Mouse (Mus musculus) heart, embryonic 16.5 days (tissue): Measurements from ENCODE around the gene Cmc1. TPM values are rescaled to one million over a fixed set of nuclear protein-coding genes. Genes with fewer than 3 reads are reported as not detected.

Experiments used
- ATAC-seq: fragments of 200-750 bp; cut with Nextera tagmentation; replicated peaks from 2 replicates; pipeline ENCODE4 v1.8.0; 2017; ENCODE audit warnings: moderate number of reproducible peaks; ENCODE audit not compliant: insufficient read depth, low FRiP score; ENCODE audit errors: extremely low read depth
- H3K27ac ChIP-seq: fragments of 300-500 bp; sonication (generic); 2 replicates; pipeline ENCODE4 v1.5.1; 2014; ENCODE audit warnings: mild to moderate bottlenecking, low read length, control low read depth, moderate library complexity
- H3K27me3 ChIP-seq: fragments of 300-500 bp; sonication (generic); 2 replicates; pipeline ENCODE4 v1.6.1; 2014; ENCODE audit warnings: low read length, mixed read lengths; ENCODE audit not compliant: control insufficient read depth, insufficient read depth
- H3K36me3 ChIP-seq: fragments of 300-500 bp; sonication (generic); 2 replicates; pipeline ENCODE4 v1.6.1; 2014; ENCODE audit not compliant: control insufficient read depth, insufficient read depth
- H3K4me1 ChIP-seq: fragments of 300-500 bp; sonication (generic); 2 replicates; pipeline ENCODE4 v1.6.1; 2014; ENCODE audit warnings: low read length, mixed read lengths; ENCODE audit not compliant: control insufficient read depth, insufficient read depth
- H3K4me2 ChIP-seq: fragments of 300-500 bp; sonication (generic); 2 replicates; pipeline ENCODE4 v1.6.1; 2014; ENCODE audit warnings: low read depth, mild to moderate bottlenecking, control low read depth, low read length
- H3K4me3 ChIP-seq: fragments of 300-500 bp; sonication (generic); 2 replicates; pipeline ENCODE4 v1.5.1; 2014; ENCODE audit warnings: mild to moderate bottlenecking, control low read depth, low read length
- H3K9ac ChIP-seq: fragments of 300-500 bp; sonication (generic); 2 replicates; pipeline ENCODE4 v1.6.1; 2014; ENCODE audit warnings: low read length, control low read depth
- H3K9me3 ChIP-seq: fragments of 300-500 bp; sonication (generic); replicated peaks from 2 replicates; pipeline ENCODE4 v1.6.1; 2016; ENCODE audit warnings: low read length; ENCODE audit not compliant: control insufficient read depth
- WGBS: fragments of 180-500 bp; shearing (Covaris S2); extraction: QIAGEN DNeasy Blood & Tissue Kit; methylation state at CpG from one replicate; pipeline ENCODE4 v1.1.7; 2014; 5-methylcytosine and 5-hydroxymethylcytosine counted together
- polyA plus RNA-seq: library from polyadenylated mRNA; unstranded; fragments of >200 nt; fragmentation: Nextera tagmentation; extraction: Ambion mirVana; gene quantifications from 2 replicates; pipeline ENCODE4 v1.2.1, GENCODE M21; 2015

The Cmc1 gene
- polyA plus RNA-seq, 1 experiment from 2014 or later = 39.0 TPM

GRCm38 (mm10) chr9:118100484-118100883, 49.5 kb downstream of the Cmc1 start:
- WGBS = 98% methylated on average over 2 of the region's 2 CpGs
- no peak overlapping the region for H3K4me2 ChIP-seq
- H3K9ac ChIP-seq = no peak overlapping the region
- H3K9me3 ChIP-seq = no peaks in the 10 kb centered on the region
- no peaks in the 10 kb centered on the region for H3K27me3 ChIP-seq
- peaks cover 4% of the 10 kb centered on the region; the same call in 1 of the 2 replicates for H3K4me1 ChIP-seq
- ATAC-seq = no peak
- H3K36me3 ChIP-seq = no peaks in the 10 kb centered on the region
- no peak overlapping the region for H3K4me3 ChIP-seq
- H3K27ac ChIP-seq = no peak overlapping the region

DNA sequence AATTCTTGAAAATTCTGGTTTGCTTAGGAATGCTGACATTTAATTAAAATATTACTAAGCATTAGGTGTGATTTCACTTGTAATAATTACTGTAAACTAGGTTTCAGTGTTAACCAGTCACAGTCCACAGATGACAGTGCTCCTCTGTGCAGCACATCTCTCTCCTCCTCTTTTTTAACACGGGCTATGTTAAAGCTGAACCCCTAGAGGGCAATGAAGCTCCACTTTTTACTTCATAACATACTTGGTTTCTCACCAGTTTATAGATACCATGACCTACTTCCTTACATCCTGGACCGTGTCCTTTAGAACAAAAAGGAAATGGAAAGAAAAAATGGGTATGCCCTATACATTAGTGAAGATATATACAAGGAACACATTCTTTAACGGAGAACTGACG, 50.6 kb downstream of the Cmc1 start:
- no peak for ATAC-seq
- 38% methylated on average over 4 of the region's 4 CpGs for WGBS
- no peak overlapping the region for H3K4me3 ChIP-seq

DNA sequence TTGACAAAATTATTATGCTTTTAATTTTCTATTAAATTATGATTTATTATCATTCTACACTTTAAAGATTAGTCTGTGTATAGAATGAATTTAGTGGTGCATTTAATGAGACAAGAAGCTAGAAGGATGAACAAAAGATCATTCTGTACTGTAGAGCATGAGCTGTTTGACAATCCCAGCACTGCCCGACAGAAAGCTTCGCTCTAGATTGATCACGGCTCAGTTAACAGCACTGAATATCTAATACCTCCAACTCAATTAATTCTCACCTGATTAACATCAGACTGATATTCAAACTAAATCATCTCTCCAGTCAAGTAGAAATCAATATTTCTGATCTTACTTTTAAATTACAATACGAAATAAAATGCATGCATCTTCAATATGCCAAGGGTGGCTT, 66.1 kb downstream of the Cmc1 start:
- no peak overlapping the region for H3K4me3 ChIP-seq
- no peaks in the 10 kb centered on the region for H3K36me3 ChIP-seq
- H3K4me2 ChIP-seq = no peak overlapping the region
- H3K9me3 ChIP-seq = no peaks in the 10 kb centered on the region
- no peak overlapping the region for H3K27ac ChIP-seq
- H3K9ac ChIP-seq = no peak overlapping the region
- no peak for ATAC-seq
- no peaks in the 10 kb centered on the region for H3K27me3 ChIP-seq
- WGBS = 85% methylated on average over 4 of the region's 4 CpGs
- H3K4me1 ChIP-seq = peaks cover 9% of the 10 kb centered on the region

More for the DNA sequence above, 50.6 kb downstream of the Cmc1 start:
- H3K27ac ChIP-seq = no peak overlapping the region
- H3K4me1 ChIP-seq = peaks cover 4% of the 10 kb centered on the region; the same call in 1 of the 2 replicates
- no peaks in the 10 kb centered on the region for H3K27me3 ChIP-seq
- H3K9me3 ChIP-seq = no peaks in the 10 kb centered on the region
- no peaks in the 10 kb centered on the region for H3K36me3 ChIP-seq
- no peak overlapping the region for H3K9ac ChIP-seq
- no peak overlapping the region for H3K4me2 ChIP-seq

DNA sequence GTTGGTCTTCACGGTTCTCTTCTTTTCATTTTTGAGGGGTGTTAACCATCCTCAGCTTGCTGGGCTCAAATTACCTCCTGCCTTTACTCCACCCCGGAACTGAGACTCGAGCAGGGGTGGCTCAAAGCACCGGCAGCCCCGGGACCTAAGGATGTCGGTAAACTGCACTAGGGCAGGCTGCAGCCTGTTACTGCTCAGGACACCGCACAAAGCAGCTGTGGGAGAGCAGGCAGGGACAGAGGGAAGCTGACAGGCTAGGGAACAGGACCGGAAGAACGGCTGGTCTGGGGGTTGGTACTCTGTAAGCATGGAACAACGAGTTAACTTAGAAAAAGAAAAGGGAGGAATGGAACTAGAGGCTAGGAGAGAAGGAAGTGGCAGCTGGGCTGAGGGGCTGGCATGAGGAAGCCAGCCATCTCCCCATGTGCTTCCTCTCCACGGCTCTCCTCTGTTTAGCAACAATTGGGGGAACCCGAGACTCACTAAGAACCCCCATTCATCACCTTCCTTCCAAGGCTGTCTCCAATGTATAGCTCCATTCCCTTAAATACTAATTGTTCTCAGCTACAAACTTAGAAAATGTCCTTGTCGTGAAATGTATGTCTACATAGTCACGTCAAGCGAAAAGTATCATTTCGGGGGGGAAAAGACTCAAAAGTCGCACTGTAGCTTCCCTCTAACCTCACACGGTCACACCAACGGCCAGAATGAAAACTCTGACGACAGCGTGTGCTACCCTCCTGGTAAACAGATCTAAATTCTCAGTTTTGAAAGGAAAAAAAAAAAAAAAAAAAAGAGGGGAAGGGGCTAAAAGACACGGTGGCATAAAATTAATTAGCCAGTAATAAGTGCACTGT, 67.2 kb downstream of the Cmc1 start:
- 28% methylated on average over 22 of the region's 22 CpGs for WGBS
- H3K4me3 ChIP-seq = peak overlapping the region; percentile 42

DNA sequence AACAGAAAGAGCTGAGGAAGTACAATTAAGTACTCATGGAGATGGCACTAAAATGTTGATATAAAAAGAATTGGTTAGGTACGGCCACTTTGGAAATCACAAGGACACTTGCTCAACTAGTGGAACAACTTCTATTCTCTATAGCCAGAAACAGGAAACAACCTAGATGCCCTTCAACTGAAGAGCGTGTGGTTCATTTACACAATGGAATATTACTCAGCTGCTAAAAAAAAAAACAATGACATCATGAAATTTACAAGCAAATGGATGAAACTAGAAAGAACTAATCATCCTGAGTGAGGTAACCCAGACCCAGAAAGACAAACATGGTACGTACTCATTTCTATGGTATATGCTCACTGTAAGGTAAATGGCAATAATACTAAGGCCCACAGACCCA, 76.6 kb downstream of the Cmc1 start:
- H3K4me2 ChIP-seq = no peak overlapping the region
- H3K4me3 ChIP-seq = no peak overlapping the region
- no peak overlapping the region for H3K27ac ChIP-seq
- no peak overlapping the region for H3K9ac ChIP-seq
- 82% methylated on average over 3 of the region's 3 CpGs for WGBS
- no peak for ATAC-seq
- peaks cover 8% of the 10 kb centered on the region; the same call in 1 of the 2 replicates for H3K36me3 ChIP-seq
- H3K4me1 ChIP-seq = no peaks in the 10 kb centered on the region
- H3K27me3 ChIP-seq = no peaks in the 10 kb centered on the region
- no peaks in the 10 kb centered on the region for H3K9me3 ChIP-seq

More for the DNA sequence above, 67.2 kb downstream of the Cmc1 start:
- Histone ChIP-seq H3K9ac (peak overlapping the region; percentile 46), H3K9me3 (no peaks in the 10 kb centered on the region), H3K27me3 (no peaks in the 10 kb centered on the region), H3K27ac (peak overlapping the region; percentile 27), H3K36me3 (no peaks in the 10 kb centered on the region), H3K4me1 (peaks cover 9% of the 10 kb centered on the region), H3K4me2 (peak overlapping the region; percentile 66)
- ATAC-seq = peak; percentile 69; the same call in 1 of the 2 replicates

DNA sequence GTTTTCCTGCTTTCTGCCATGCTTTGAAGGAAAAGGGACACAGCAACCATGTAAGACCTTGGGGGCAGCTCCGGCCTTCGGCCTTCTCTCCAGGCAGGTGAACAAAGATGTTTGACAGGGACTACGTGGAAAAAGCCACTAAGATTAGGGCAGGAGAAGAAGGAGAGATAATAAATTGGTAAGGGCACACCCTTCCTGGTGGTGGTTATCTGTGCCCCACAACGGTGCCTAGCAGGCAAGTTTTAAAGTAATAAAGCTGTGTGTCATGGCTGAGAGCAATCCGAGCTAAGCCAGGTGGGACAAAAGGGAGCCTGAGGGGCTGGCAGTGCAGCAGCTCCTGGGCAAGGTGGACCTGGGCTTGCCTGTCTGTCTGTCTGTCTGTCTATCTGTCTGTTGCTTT, 77.9 kb downstream of the Cmc1 start:
- H3K27me3 ChIP-seq = no peaks in the 10 kb centered on the region
- H3K36me3 ChIP-seq = peaks cover 13% of the 10 kb centered on the region; the same call in 1 of the 2 replicates
- no peak for ATAC-seq
- H3K4me1 ChIP-seq = no peaks in the 10 kb centered on the region
- H3K4me3 ChIP-seq = no peak overlapping the region
- H3K27ac ChIP-seq = no peak overlapping the region
- H3K9ac ChIP-seq = no peak overlapping the region
- WGBS = 70% methylated on average over 5 of the region's 5 CpGs
- H3K4me2 ChIP-seq = no peak overlapping the region
- no peaks in the 10 kb centered on the region for H3K9me3 ChIP-seq

- Histone ChIP-seq H3K4me3 (no peak overlapping the region), H3K4me1 (no peaks in the 10 kb centered on the region), H3K27ac (no peak overlapping the region), H3K9me3 (no peaks in the 10 kb centered on the region), H3K4me2 (no peak overlapping the region), H3K27me3 (no peaks in the 10 kb centered on the region), H3K9ac (no peak overlapping the region), H3K36me3 (peaks cover 13% of the 10 kb centered on the region; the same call in 1 of the 2 replicates)
- no peak for ATAC-seq
- 72% methylated on average over 3 of the region's 3 CpGs for WGBS
Measured at GRCm38 (mm10) chr9:118071337-118071736, 78.6 kb downstream of the Cmc1 start.

DNA sequence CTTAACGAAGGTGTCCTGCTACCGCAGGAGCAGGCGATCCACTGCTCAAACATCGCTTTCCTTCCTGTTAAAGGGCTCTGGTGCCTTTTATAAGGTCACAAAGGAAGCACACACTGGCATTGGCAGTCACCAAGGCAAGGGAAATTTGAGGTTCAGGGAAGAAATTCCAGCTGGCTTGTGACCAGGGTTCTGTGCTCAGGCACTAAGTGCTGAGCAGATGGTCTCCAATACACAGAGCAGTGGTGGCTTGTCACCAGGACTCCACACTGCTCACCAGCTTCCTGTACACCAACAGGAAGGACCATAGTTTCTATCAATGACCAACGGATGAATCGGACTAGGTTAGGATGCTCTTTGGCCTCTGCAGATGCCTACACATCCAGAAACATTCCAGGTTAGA, 79.5 kb downstream of the Cmc1 start:
- Histone ChIP-seq H3K4me1 (no peaks in the 10 kb centered on the region), H3K9me3 (no peaks in the 10 kb centered on the region), H3K9ac (no peak overlapping the region), H3K27me3 (no peaks in the 10 kb centered on the region), H3K36me3 (peaks cover 13% of the 10 kb centered on the region; the same call in 1 of the 2 replicates), H3K4me2 (no peak overlapping the region), H3K27ac (no peak overlapping the region), H3K4me3 (no peak overlapping the region)
- 92% methylated on average over 6 of the region's 6 CpGs for WGBS
- ATAC-seq = no peak

GRCm38 (mm10) chr9:118059101-118059500, 90.9 kb downstream of the Cmc1 start:
- ATAC-seq = no peak
- H3K9me3 ChIP-seq = no peaks in the 10 kb centered on the region
- H3K4me3 ChIP-seq = no peak overlapping the region
- H3K36me3 ChIP-seq = peaks cover 30% of the 10 kb centered on the region
- H3K4me1 ChIP-seq = no peaks in the 10 kb centered on the region
- no peak overlapping the region for H3K4me2 ChIP-seq
- 72% methylated on average over 3 of the region's 3 CpGs for WGBS
- no peak overlapping the region for H3K9ac ChIP-seq
- H3K27me3 ChIP-seq = no peaks in the 10 kb centered on the region
- no peak overlapping the region for H3K27ac ChIP-seq
